Mouse (Mus musculus): ENCODE results near the gene Aph1a.

DNA sequence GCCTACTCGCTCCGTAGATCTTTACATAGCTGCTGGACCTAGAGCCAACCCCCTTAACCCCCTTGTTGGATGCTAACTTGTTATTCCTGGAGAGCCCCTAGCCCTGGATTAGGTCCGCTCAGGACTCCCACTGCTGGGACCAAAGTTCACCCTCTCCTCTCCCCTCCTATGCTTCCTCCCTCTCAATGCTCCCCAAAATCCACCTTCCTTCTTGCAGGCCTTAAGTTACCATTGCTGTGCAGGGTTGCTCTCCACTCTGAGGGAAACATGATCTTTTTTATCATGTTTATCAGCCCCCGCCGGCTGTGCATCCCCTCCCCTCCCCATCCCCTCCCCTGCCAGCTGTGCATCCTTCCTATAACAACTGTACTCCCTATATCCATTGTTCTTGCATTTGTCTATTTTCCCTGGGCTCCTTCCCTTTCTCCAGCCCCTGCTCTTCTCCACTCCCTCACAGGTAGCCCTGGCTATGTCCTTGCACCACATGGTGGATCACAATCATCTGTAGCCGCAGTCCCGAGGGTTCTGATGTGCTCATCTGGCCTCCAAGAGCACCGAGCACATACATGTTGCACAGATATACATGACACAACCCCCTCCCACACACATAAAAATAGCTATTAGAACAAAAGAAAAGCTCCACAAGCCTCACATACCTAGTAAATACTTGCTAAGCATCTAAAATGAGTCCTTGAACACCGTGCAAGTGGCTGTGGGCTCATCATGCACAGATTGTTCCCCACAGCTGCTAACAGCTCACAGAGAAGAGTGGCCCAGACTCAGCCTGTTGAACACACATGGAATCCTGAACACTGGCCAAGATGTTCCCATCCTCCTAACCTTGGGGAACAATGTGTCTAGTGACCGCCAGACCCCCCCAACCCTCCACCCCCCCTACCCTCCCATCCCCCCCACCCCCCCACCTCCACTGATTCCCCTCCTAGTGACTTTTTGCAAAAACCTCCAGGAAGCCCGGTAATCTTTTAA is 1.4 kb upstream of the Aph1a start:
- no peak for TF ChIP-seq CTCF (IDR thresholded peaks at IDR 0.05; ENCODE audit: control insufficient read depth, insufficient read depth, insufficient replicate concordance, low read depth, low read length)
- TF ChIP-seq POLR2A (IDR thresholded peaks at IDR 0.05; ENCODE audit: control insufficient read depth, low read depth, low read length): no peak

All from testis, adult 2 months (tissue).